Mouse (Mus musculus) bone marrow macrophage, adult 2 months (primary cell): ENCODE data around the gene Cgnl1.

Experiments used
- CTCF ChIP-seq: IDR thresholded peaks from 2 replicates; pipeline ENCODE4 v1.5.1; 2012; ENCODE audit warnings: low read depth, mild to moderate bottlenecking, low read length, moderate library complexity
- POLR2A ChIP-seq: IDR thresholded peaks from 2 replicates; pipeline ENCODE4 v1.6.1; 2012; ENCODE audit warnings: mild to moderate bottlenecking, low read depth, low read length, borderline replicate concordance

GRCm38 (mm10) chr9:71692165-71692564 lies 79.2 kb downstream of the Cgnl1 start:
- no peak for TF ChIP-seq POLR2A
- TF ChIP-seq CTCF = no peak
